Mouse (Mus musculus) MEL (cell line): ENCODE measurements around the gene Cyp2d22. TPM values are rescaled to one million over a fixed set of nuclear protein-coding genes. Genes with fewer than 3 reads are reported as not detected.
A peak's percentile ranks its signal among the peaks of the same experiment; 100 is the strongest.
"Not testable (repeated sequence)": the region's sequence is repeated elsewhere in the genome, so short reads cannot be mapped to it uniquely, and the experiment has no call there.

ENCODE experiments used
- DNase-seq: peaks from one replicate; pipeline ENCODE4 v3.0.0; 2011; ENCODE audit warnings: low read depth, low spot score
- H3K27ac ChIP-seq: 2 replicates; pipeline ENCODE4 v1.5.1; 2012; ENCODE audit warnings: low read depth, mild to moderate bottlenecking, control low read depth, low read length, moderate library complexity; ENCODE audit not compliant: control insufficient read depth
- H3K27me3 ChIP-seq, 2 experiments: fragments of 150-350 bp in 1 of 2; sonication (generic) in 1 of 2; 2 replicates each; pipeline ENCODE4 v1.6.1; 2012; ENCODE audit warnings: low read length in 2 of 2, mild to moderate bottlenecking in 2 of 2, improper control_type of control experiment in 1 of 2, moderate library complexity in 1 of 2; ENCODE audit not compliant: insufficient read depth in 2 of 2, control insufficient read depth in 1 of 2
- H3K36me3 ChIP-seq, 2 experiments: 2 replicates each; pipeline ENCODE4 v1.6.1; 2012 to 2014; ENCODE audit warnings: low read length in 2 of 2, improper control_type of control experiment in 1 of 2, inconsistent platforms in 1 of 2, mild to moderate bottlenecking in 1 of 2; ENCODE audit not compliant: insufficient read depth in 2 of 2, control insufficient read depth in 1 of 2
- H3K4me1 ChIP-seq, 2 experiments: fragments of 150-350 bp in 1 of 2; sonication (generic) in 1 of 2; 2 replicates each; pipeline ENCODE4 v1.6.1; 2012; ENCODE audit warnings: low read length in 2 of 2, improper control_type of control experiment in 1 of 2, mild to moderate bottlenecking in 1 of 2; ENCODE audit not compliant: insufficient read depth in 2 of 2, control insufficient read depth in 1 of 2
- H3K4me3 ChIP-seq, 2 experiments: fragments of 150-350 bp in 1 of 2; sonication (generic) in 1 of 2; 2 replicates each; pipeline ENCODE4 v1.5.1; 2012; ENCODE audit warnings: low read depth in 2 of 2, low read length in 2 of 2, mild to moderate bottlenecking in 2 of 2, moderate library complexity in 2 of 2, control low read depth in 1 of 2, improper control_type of control experiment in 1 of 2; ENCODE audit not compliant: control insufficient read depth in 1 of 2, insufficient read depth in 1 of 2
- H3K79me2 ChIP-seq: 2 replicates; pipeline ENCODE4 v1.6.1; 2012; ENCODE audit warnings: mild to moderate bottlenecking, low read length, moderate library complexity; ENCODE audit not compliant: control insufficient read depth, poor library complexity, insufficient read depth
- H3K9ac ChIP-seq: 2 replicates; pipeline ENCODE4 v1.6.1; 2012; ENCODE audit warnings: low read depth, mild to moderate bottlenecking, control low read depth, low read length, moderate library complexity; ENCODE audit not compliant: control insufficient read depth, poor library complexity, severe bottlenecking
- H3K9me3 ChIP-seq: fragments of 150-350 bp; sonication (generic); replicated peaks from 2 replicates; pipeline ENCODE4 v1.6.1; 2012; ENCODE audit warnings: mild to moderate bottlenecking, low read length, improper control_type of control experiment, moderate library complexity; ENCODE audit not compliant: insufficient read depth
- ETS1 ChIP-seq: IDR thresholded peaks from 2 replicates; pipeline ENCODE4 v1.6.1; 2012; ENCODE audit warnings: low read depth, mild to moderate bottlenecking, inconsistent platforms, low read length, improper control_type of control experiment, moderate library complexity
- JUND ChIP-seq: IDR thresholded peaks from 2 replicates; pipeline ENCODE4 v1.6.1; 2011; ENCODE audit warnings: low read depth, mild to moderate bottlenecking, improper control_type of control experiment, low read length
- MAX ChIP-seq: IDR thresholded peaks from 2 replicates; pipeline ENCODE4 v1.6.1; 2011; ENCODE audit warnings: low read length, improper control_type of control experiment
- MEF2A ChIP-seq: IDR thresholded peaks from 2 replicates; pipeline ENCODE4 v1.6.1; 2014; ENCODE audit warnings: low read depth, mild to moderate bottlenecking, inconsistent platforms, low read length, improper control_type of control experiment; ENCODE audit not compliant: poor library complexity, insufficient replicate concordance, severe bottlenecking; ENCODE audit errors: extremely low read depth
- MYB ChIP-seq: IDR thresholded peaks from 2 replicates; pipeline ENCODE4 v1.6.1; 2011; ENCODE audit warnings: mild to moderate bottlenecking, low read depth, low read length, improper control_type of control experiment
- NRF1 ChIP-seq: IDR thresholded peaks from 2 replicates; pipeline ENCODE4 v1.6.1; 2014; ENCODE audit warnings: low read depth, mild to moderate bottlenecking, inconsistent platforms, low read length, improper control_type of control experiment, moderate library complexity; ENCODE audit not compliant: poor library complexity, insufficient read depth, severe bottlenecking
- POLR2A ChIP-seq, 2 experiments: IDR thresholded peaks; 2 replicates each; pipeline ENCODE4 v1.6.1; 2011 to 2012; ENCODE audit warnings: low read length in 2 of 2, mild to moderate bottlenecking in 2 of 2, control low read depth in 1 of 2, improper control_type of control experiment in 1 of 2, low read depth in 1 of 2, moderate library complexity in 1 of 2; ENCODE audit not compliant: control insufficient read depth in 1 of 2, insufficient read depth in 1 of 2, poor library complexity in 1 of 2
- SIN3A ChIP-seq: IDR thresholded peaks from 2 replicates; pipeline ENCODE4 v1.6.1; 2012; ENCODE audit warnings: low read length, improper control_type of control experiment, inconsistent platforms
- UBTF ChIP-seq: IDR thresholded peaks from 2 replicates; pipeline ENCODE4 v1.6.1; 2012; ENCODE audit warnings: low read depth, mild to moderate bottlenecking, inconsistent platforms, low read length, improper control_type of control experiment, moderate library complexity, borderline replicate concordance; ENCODE audit not compliant: insufficient read depth
- USF1 ChIP-seq: IDR thresholded peaks from 2 replicates; pipeline ENCODE4 v1.6.1; 2014; ENCODE audit warnings: low read depth, mild to moderate bottlenecking, inconsistent platforms, low read length, improper control_type of control experiment, moderate library complexity
- ZC3H11A ChIP-seq: IDR thresholded peaks from 2 replicates; pipeline ENCODE4 v1.6.1; 2012; ENCODE audit warnings: low read depth, mild to moderate bottlenecking, inconsistent platforms, low read length, improper control_type of control experiment
- ZKSCAN1 ChIP-seq: IDR thresholded peaks from 2 replicates; pipeline ENCODE4 v1.6.1; 2012; ENCODE audit warnings: low read depth, mild to moderate bottlenecking, inconsistent platforms, low read length, improper control_type of control experiment, moderate library complexity
- ZMIZ1 ChIP-seq: IDR thresholded peaks from 2 replicates; pipeline ENCODE4 v1.6.1; 2012; ENCODE audit warnings: low read depth, mild to moderate bottlenecking, inconsistent platforms, low read length, improper control_type of control experiment, moderate library complexity
- polyA plus RNA-seq, 2 experiments: library from polyadenylated mRNA; stranded (reverse) in 1 of 2; unstranded in 1 of 2; fragments of >175 nt in 1 of 2; fragments of >200 nt in 1 of 2; gene quantifications; 2 replicates each; pipeline versions ENCODE4 v1.2.1 to v1.2.4; 2012; ENCODE audit warnings: low replicate concordance in 2 of 2, low read depth in 1 of 2; ENCODE audit not compliant: insufficient read length in 2 of 2, insufficient read depth in 1 of 2, missing spikeins in 1 of 2
- total RNA-seq: library from RNA; depleted of rRNA; stranded (reverse); fragments of 300-350 nt; gene quantifications from 2 replicates; pipeline ENCODE4 v1.2.3, GENCODE M21; 2012

Cyp2d22 gene
- total and polyA plus RNA-seq, 3 experiments = 0.10 TPM; not detected in 2

GRCm38 (mm10) chr15:82368851-82369250 lies 11.2 kb downstream of the Cyp2d22 start:
- Histone ChIP-seq H3K4me1 (no peaks in the 10 kb centered on the region), H3K36me3 (no peaks in the 10 kb centered on the region), H3K9me3 (no peaks in the 10 kb centered on the region), H3K9ac (no peak overlapping the region), H3K27ac (no peak overlapping the region), H3K79me2 (no peaks in the 10 kb centered on the region), H3K4me3 (no peak overlapping the region), H3K27me3 (peaks cover 2 to 3% of the 10 kb centered on the region in 2 experiments; a peak in 3 of 4 replicates)
- TF ChIP-seq MAX (no peak), POLR2A (IDR thresholded peaks at IDR 0.05; ENCODE audit: control insufficient read depth in 1 of 2, insufficient read depth in 1 of 2, low read depth in 1 of 2, low read length in 2 of 2, poor library complexity in 1 of 2) (no peak)
- DNase-seq = no peak

DNA sequence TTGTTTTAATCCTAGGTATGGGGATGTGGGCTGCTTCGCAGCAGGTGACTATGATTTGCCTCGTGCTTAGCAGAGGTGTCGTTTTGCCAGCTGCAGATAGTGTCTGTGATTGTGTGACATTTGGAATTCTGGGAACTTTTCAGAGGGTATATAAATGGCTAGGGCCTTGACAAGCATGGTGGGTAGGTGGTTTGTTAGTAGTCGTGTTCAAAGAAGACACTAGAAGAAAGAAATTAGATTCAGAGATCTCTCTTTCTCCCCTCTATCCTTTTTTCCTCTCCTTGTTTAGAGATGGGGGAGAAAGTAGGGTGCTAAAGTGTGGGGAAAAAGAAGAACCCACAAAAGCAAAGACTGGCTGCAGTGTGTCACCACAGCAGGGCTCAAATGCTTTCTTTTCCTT lies 11.9 kb downstream of the Cyp2d22 start:
- no peak for TF ChIP-seq JUND
- TF ChIP-seq NRF1 = no peak
- no peak for TF ChIP-seq ZC3H11A
- no peak for TF ChIP-seq MEF2A
- TF ChIP-seq UBTF = no peak
- TF ChIP-seq USF1 = no peak
- TF ChIP-seq ETS1 = no peak
- TF ChIP-seq ZKSCAN1 = no peak
- no peak for TF ChIP-seq SIN3A
- no peak for TF ChIP-seq ZMIZ1
- TF ChIP-seq POLR2A (IDR thresholded peaks at IDR 0.05; ENCODE audit: control insufficient read depth in 1 of 2, insufficient read depth in 1 of 2, low read depth in 1 of 2, low read length in 2 of 2, poor library complexity in 1 of 2) = no peak
- TF ChIP-seq MYB = no peak
- TF ChIP-seq, all 39 proteins: peak for 0
- Histone ChIP-seq H3K27ac (no peak overlapping the region), H3K4me1 (no peaks in the 10 kb centered on the region), H3K9ac (no peak overlapping the region), H3K79me2 (no peaks in the 10 kb centered on the region), H3K9me3 (no peaks in the 10 kb centered on the region), H3K4me3 (no peak overlapping the region), H3K36me3 (no peaks in the 10 kb centered on the region), H3K27me3 (peaks cover 2 to 3% of the 10 kb centered on the region in 2 experiments; a peak in 3 of 4 replicates)
- DNase-seq = no peak

- Histone ChIP-seq H3K4me1 (peaks cover 8 to 13% of the 10 kb centered on the region in 2 experiments), H3K4me3 (peak overlapping the region; percentile 75 to 78), H3K27ac (peak overlapping the region; percentile 96), H3K9ac (peak overlapping the region; percentile 77)
- peak; percentile 42 for DNase-seq
- H3K27me3 ChIP-seq, H3K9me3 ChIP-seq, H3K79me2 ChIP-seq, H3K36me3 ChIP-seq: not testable (repeated sequence)
These were observed 15.5 kb downstream of the Cyp2d22 start for GRCm38 (mm10) chr15:82364561-82364960.

DNA sequence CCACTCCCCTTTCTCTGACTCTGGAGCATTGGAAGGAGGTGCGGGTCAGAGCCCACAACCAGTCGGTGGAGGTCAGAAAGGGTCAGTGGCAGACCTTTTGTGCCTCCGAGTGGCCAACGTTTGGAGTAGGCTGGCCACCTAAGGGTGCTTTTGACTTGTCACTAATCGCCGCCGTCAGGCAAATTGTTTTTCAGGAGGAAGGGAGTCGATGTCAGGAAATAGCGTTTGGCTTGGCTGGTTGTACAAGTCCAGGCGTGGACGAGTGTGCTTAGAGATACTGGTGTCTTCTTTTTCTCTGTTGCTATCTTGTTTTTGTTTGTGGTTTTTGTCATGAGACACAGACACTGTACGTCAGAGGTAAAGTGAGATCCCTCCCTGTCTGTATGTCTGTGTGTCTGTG lies 16.3 kb downstream of the Cyp2d22 start:
- H3K9ac ChIP-seq, H3K9me3 ChIP-seq, H3K79me2 ChIP-seq, H3K4me3 ChIP-seq, H3K27me3 ChIP-seq, DNase-seq, H3K27ac ChIP-seq, H3K36me3 ChIP-seq: not testable (repeated sequence)
- peaks cover 8 to 13% of the 10 kb centered on the region in 2 experiments for H3K4me1 ChIP-seq
